Mouse (Mus musculus) forebrain, embryonic 11.5 days (tissue): Measurements from ENCODE around the gene Dhx37. TPM values are rescaled to one million over a fixed set of nuclear protein-coding genes. Genes with fewer than 3 reads are reported as not detected.
A peak's percentile ranks its signal among the peaks of the same experiment; 100 is the strongest.

Source experiments
- ATAC-seq: fragments of 200-750 bp; cut with Nextera tagmentation; replicated peaks from 2 replicates; pipeline ENCODE4 v1.8.0; 2017; ENCODE audit warnings: moderate TSS enrichment; ENCODE audit not compliant: low FRiP score
- DNase-seq: peaks from one replicate; pipeline ENCODE4 v3.0.0-alpha.2; 2017; ENCODE audit warnings: low spot score
- H3K27ac ChIP-seq: fragments of 300-500 bp; sonication (generic); 2 replicates; pipeline ENCODE4 v1.5.1; 2014; ENCODE audit warnings: low read depth, low read length
- H3K27me3 ChIP-seq: fragments of 300-500 bp; sonication (generic); 2 replicates; pipeline ENCODE4 v1.6.1; 2014; ENCODE audit warnings: mild to moderate bottlenecking, low read length, mixed read lengths; ENCODE audit not compliant: control insufficient read depth, insufficient read depth
- H3K36me3 ChIP-seq: fragments of 300-500 bp; sonication (generic); 2 replicates; pipeline ENCODE4 v1.6.1; 2014; ENCODE audit warnings: mild to moderate bottlenecking, low read length, moderate library complexity, mixed read lengths; ENCODE audit not compliant: control insufficient read depth, insufficient read depth
- H3K4me1 ChIP-seq: fragments of 300-500 bp; sonication (generic); replicated peaks from 2 replicates; pipeline ENCODE4 v1.6.1; 2014; ENCODE audit warnings: low read length, mixed read lengths; ENCODE audit not compliant: control insufficient read depth, insufficient read depth
- H3K4me2 ChIP-seq: fragments of 300-500 bp; sonication (generic); 2 replicates; pipeline ENCODE4 v1.6.1; 2014; ENCODE audit warnings: low read depth, mild to moderate bottlenecking, low read length, moderate library complexity, mixed read lengths; ENCODE audit not compliant: severe bottlenecking
- H3K4me3 ChIP-seq: fragments of 300-500 bp; sonication (generic); 2 replicates; pipeline ENCODE4 v1.5.1; 2014; ENCODE audit warnings: low read depth, low read length
- H3K9ac ChIP-seq: fragments of 300-500 bp; sonication (generic); 2 replicates; pipeline ENCODE4 v1.6.1; 2014; ENCODE audit warnings: low read length
- H3K9me3 ChIP-seq: fragments of 300-500 bp; sonication (generic); 2 replicates; pipeline ENCODE4 v1.6.1; 2016; ENCODE audit warnings: low read length, mixed read lengths; ENCODE audit not compliant: control insufficient read depth
- WGBS: fragments of 180-500 bp; shearing (Covaris S2); extraction: QIAGEN DNeasy Blood & Tissue Kit; methylation state at CpG from one replicate; pipeline ENCODE4 v1.1.7; 2014; 5-methylcytosine and 5-hydroxymethylcytosine counted together
- polyA plus RNA-seq: library from polyadenylated mRNA; unstranded; fragments of >200 nt; fragmentation: Nextera tagmentation; extraction: Ambion mirVana; gene quantifications from 2 replicates; pipeline ENCODE4 v1.2.1, GENCODE M21; 2014

Gene Dhx37
- polyA plus RNA-seq, 1 experiment from 2014 or later = 15.7 TPM

- Histone ChIP-seq H3K27me3 (no peaks in the 10 kb centered on the region), H3K36me3 (peaks cover under 1% of the 10 kb centered on the region; the same call in 1 of the 2 replicates), H3K4me2 (peak overlapping the region; percentile 36), H3K9me3 (no peaks in the 10 kb centered on the region), H3K9ac (no peak overlapping the region), H3K4me1 (no peaks in the 10 kb centered on the region; the same call in 1 of the 2 replicates), H3K4me3 (peak overlapping the region; percentile 34), H3K27ac (no peak overlapping the region)
- WGBS = 8% methylated on average over 20 of the region's 20 CpGs
- ATAC-seq = peak; percentile 40; the same call in 1 of the 2 replicates
- DNase-seq = peak; percentile 81
Observed at GRCm38 (mm10) chr5:125409348-125410090, 24.4 kb downstream of the Dhx37 start.

GRCm38 (mm10) chr5:125408842-125409241 lies 25.1 kb downstream of the Dhx37 start:
- WGBS = 0% methylated on average over 13 of the region's 13 CpGs
- Histone ChIP-seq H3K27ac (no peak overlapping the region), H3K9ac (no peak overlapping the region), H3K9me3 (no peaks in the 10 kb centered on the region), H3K4me3 (peak overlapping the region; percentile 34), H3K4me1 (no peaks in the 10 kb centered on the region; the same call in 1 of the 2 replicates), H3K4me2 (peak overlapping the region; percentile 36; the same call in 1 of the 2 replicates), H3K36me3 (no peaks in the 10 kb centered on the region), H3K27me3 (no peaks in the 10 kb centered on the region)
- DNase-seq = peak; percentile 96
- peak; percentile 59 for ATAC-seq

GRCm38 (mm10) chr5:125407910-125408575 lies 25.9 kb downstream of the Dhx37 start:
- WGBS = 67% methylated on average over 14 of the region's 14 CpGs
- Histone ChIP-seq H3K9ac (no peak overlapping the region), H3K9me3 (no peaks in the 10 kb centered on the region), H3K4me1 (no peaks in the 10 kb centered on the region; the same call in 1 of the 2 replicates), H3K36me3 (no peaks in the 10 kb centered on the region), H3K4me2 (no peak overlapping the region), H3K4me3 (no peak overlapping the region), H3K27me3 (no peaks in the 10 kb centered on the region), H3K27ac (no peak overlapping the region)
- DNase-seq (no peak), ATAC-seq (no peak)

- H3K4me3 ChIP-seq = peak overlapping the region; percentile 43
- H3K27me3 ChIP-seq = no peaks in the 10 kb centered on the region
- peak overlapping the region; percentile 46; the same call in 1 of the 2 replicates for H3K9ac ChIP-seq
- H3K27ac ChIP-seq = no peak overlapping the region; the same call in 1 of the 2 replicates
- H3K4me1 ChIP-seq = no peaks in the 10 kb centered on the region; the same call in 1 of the 2 replicates
- H3K9me3 ChIP-seq = no peaks in the 10 kb centered on the region
- DNase-seq (no peak), ATAC-seq (no peak)
- WGBS = 55% methylated on average over 13 of the region's 13 CpGs
- peak overlapping the region; percentile 60 for H3K4me2 ChIP-seq
- H3K36me3 ChIP-seq = no peaks in the 10 kb centered on the region
Observed at GRCm38 (mm10) chr5:125407020-125407830, 26.7 kb downstream of the Dhx37 start.

GRCm38 (mm10) chr5:125406322-125407016 lies 27.5 kb downstream of the Dhx37 start:
- no peaks in the 10 kb centered on the region; the same call in 1 of the 2 replicates for H3K4me1 ChIP-seq
- no peaks in the 10 kb centered on the region for H3K9me3 ChIP-seq
- peak overlapping the region; percentile 46 for H3K9ac ChIP-seq
- no peaks in the 10 kb centered on the region for H3K36me3 ChIP-seq
- 2% methylated on average over 20 of the region's 20 CpGs for WGBS
- H3K27ac ChIP-seq = peak overlapping the region; percentile 54
- DNase-seq (peak; percentile 71), ATAC-seq (no peak)
- no peaks in the 10 kb centered on the region for H3K27me3 ChIP-seq
- H3K4me2 ChIP-seq = peak overlapping the region; percentile 60
- peak overlapping the region; percentile 43 for H3K4me3 ChIP-seq

- peak overlapping the region; percentile 87 for H3K27ac ChIP-seq
- no peaks in the 10 kb centered on the region for H3K9me3 ChIP-seq
- ATAC-seq (peak; percentile 54), DNase-seq (peak; percentile 93)
- no peaks in the 10 kb centered on the region; the same call in 1 of the 2 replicates for H3K4me1 ChIP-seq
- peak overlapping the region; percentile 43 for H3K4me3 ChIP-seq
- no peaks in the 10 kb centered on the region for H3K27me3 ChIP-seq
- H3K36me3 ChIP-seq = no peaks in the 10 kb centered on the region
- H3K4me2 ChIP-seq = peak overlapping the region; percentile 60
- under 1% methylated on average over 31 of the region's 31 CpGs for WGBS
- peak overlapping the region; percentile 69 for H3K9ac ChIP-seq
Observed at GRCm38 (mm10) chr5:125405546-125406248, 28.2 kb downstream of the Dhx37 start.

- DNase-seq = peak; percentile 86
- Histone ChIP-seq H3K9me3 (no peaks in the 10 kb centered on the region), H3K27ac (peak overlapping the region; percentile 87), H3K4me2 (peak overlapping the region; percentile 54), H3K36me3 (no peaks in the 10 kb centered on the region), H3K9ac (peak overlapping the region; percentile 69), H3K27me3 (no peaks in the 10 kb centered on the region), H3K4me1 (no peaks in the 10 kb centered on the region; the same call in 1 of the 2 replicates), H3K4me3 (peak overlapping the region; percentile 43)
- WGBS = under 1% methylated on average over 28 of the region's 28 CpGs
- ATAC-seq = peak; percentile 44
Observed at GRCm38 (mm10) chr5:125404903-125405545, 28.9 kb downstream of the Dhx37 start.
